Mouse (Mus musculus): ENCODE measurements around the gene Abca1. TPM values are rescaled to one million over a fixed set of nuclear protein-coding genes. Genes with fewer than 3 reads are reported as not detected.

The Abca1 gene
- polyA plus RNA-seq, 1 experiment from 2014 or later = 4.4 TPM

GRCm38 (mm10) chr4:53124837-53125490 lies 34.7 kb downstream of the Abca1 start:
- no peak overlapping the region for H3K9ac ChIP-seq (ENCODE audit: low read length)
- H3K27me3 ChIP-seq (replicated peaks; ENCODE audit: control insufficient read depth, insufficient read depth, low read length) = no peaks in the 10 kb centered on the region
- 79% methylated on average over 10 of the region's 10 CpGs for WGBS
- peaks cover 4% of the 10 kb centered on the region; the same call in 1 of the 2 replicates for H3K36me3 ChIP-seq (ENCODE audit: control insufficient read depth, insufficient read depth, low read length)
- no peak overlapping the region for H3K4me2 ChIP-seq (ENCODE audit: low read length)
- no peak for ATAC-seq (replicated peaks; ENCODE audit: low FRiP score, low TSS enrichment, low read depth)
- no peak for DNase-seq (ENCODE audit: low spot score)
- peak overlapping the region; percentile 45; the same call in 1 of the 2 replicates for H3K27ac ChIP-seq (ENCODE audit: low read depth)
- no peaks in the 10 kb centered on the region; the same call in 1 of the 2 replicates for H3K4me1 ChIP-seq (replicated peaks; ENCODE audit: control insufficient read depth, insufficient read depth, low read length)
- H3K9me3 ChIP-seq (ENCODE audit: control insufficient read depth, low read length) = no peaks in the 10 kb centered on the region
- H3K4me3 ChIP-seq (ENCODE audit: low read depth, low read length) = no peak overlapping the region

GRCm38 (mm10) chr4:53122310-53122709 lies 37.4 kb downstream of the Abca1 start:
- Histone ChIP-seq H3K4me2 (ENCODE audit: low read length) (no peak overlapping the region), H3K36me3 (ENCODE audit: control insufficient read depth, insufficient read depth, low read length) (peaks cover 1% of the 10 kb centered on the region; the same call in 1 of the 2 replicates), H3K4me1 (replicated peaks; ENCODE audit: control insufficient read depth, insufficient read depth, low read length) (no peaks in the 10 kb centered on the region; the same call in 1 of the 2 replicates), H3K9me3 (ENCODE audit: control insufficient read depth, low read length) (no peaks in the 10 kb centered on the region), H3K27ac (ENCODE audit: low read depth) (no peak overlapping the region), H3K4me3 (ENCODE audit: low read depth, low read length) (no peak overlapping the region), H3K9ac (ENCODE audit: low read length) (no peak overlapping the region), H3K27me3 (replicated peaks; ENCODE audit: control insufficient read depth, insufficient read depth, low read length) (no peaks in the 10 kb centered on the region)
- no peak for DNase-seq (ENCODE audit: low spot score)
- no peak for ATAC-seq (replicated peaks; ENCODE audit: low FRiP score, low TSS enrichment, low read depth)
- 67% methylated on average over 3 of the region's 3 CpGs for WGBS

- no peak overlapping the region for H3K4me2 ChIP-seq (ENCODE audit: low read length)
- H3K9ac ChIP-seq (ENCODE audit: low read length) = no peak overlapping the region
- WGBS = 65% methylated on average over 7 of the region's 7 CpGs
- no peak overlapping the region for H3K4me3 ChIP-seq (ENCODE audit: low read depth, low read length)
- no peaks in the 10 kb centered on the region; the same call in 1 of the 2 replicates for H3K4me1 ChIP-seq (replicated peaks; ENCODE audit: control insufficient read depth, insufficient read depth, low read length)
- H3K27me3 ChIP-seq (replicated peaks; ENCODE audit: control insufficient read depth, insufficient read depth, low read length) = no peaks in the 10 kb centered on the region
- H3K36me3 ChIP-seq (ENCODE audit: control insufficient read depth, insufficient read depth, low read length) = no peaks in the 10 kb centered on the region
- H3K27ac ChIP-seq (ENCODE audit: low read depth) = no peak overlapping the region
- no peak for ATAC-seq (replicated peaks; ENCODE audit: low FRiP score, low TSS enrichment, low read depth)
- H3K9me3 ChIP-seq (ENCODE audit: control insufficient read depth, low read length) = no peaks in the 10 kb centered on the region
- DNase-seq (ENCODE audit: low spot score) = no peak
These were observed 38.0 kb downstream of the Abca1 start for GRCm38 (mm10) chr4:53121516-53122227.

DNA sequence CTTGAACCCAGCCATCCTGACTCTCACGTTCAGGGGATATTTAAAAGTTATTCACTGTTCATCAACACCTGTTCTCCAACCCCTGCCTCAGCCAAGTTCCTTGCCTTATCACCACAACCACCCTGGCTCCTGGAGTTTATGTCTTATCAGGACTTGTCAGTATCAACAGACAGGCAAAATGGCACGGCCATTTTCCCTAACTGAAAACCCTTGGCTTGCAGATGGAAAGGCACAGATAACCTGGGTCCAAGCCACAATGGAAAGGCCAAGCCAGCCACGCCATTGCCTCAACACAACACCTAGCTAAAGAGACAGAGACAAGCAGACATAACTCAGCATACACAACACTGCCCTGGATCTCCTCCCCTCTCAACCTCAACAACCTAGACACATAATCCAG lies 38.6 kb downstream of the Abca1 start:
- Histone ChIP-seq H3K4me3 (ENCODE audit: low read depth, low read length) (no peak overlapping the region), H3K4me1 (replicated peaks; ENCODE audit: control insufficient read depth, insufficient read depth, low read length) (no peaks in the 10 kb centered on the region; the same call in 1 of the 2 replicates), H3K9ac (ENCODE audit: low read length) (no peak overlapping the region), H3K36me3 (ENCODE audit: control insufficient read depth, insufficient read depth, low read length) (no peaks in the 10 kb centered on the region), H3K27me3 (replicated peaks; ENCODE audit: control insufficient read depth, insufficient read depth, low read length) (no peaks in the 10 kb centered on the region), H3K27ac (ENCODE audit: low read depth) (no peak overlapping the region), H3K9me3 (ENCODE audit: control insufficient read depth, low read length) (no peaks in the 10 kb centered on the region), H3K4me2 (ENCODE audit: low read length) (no peak overlapping the region)
- ATAC-seq (replicated peaks; ENCODE audit: low FRiP score, low TSS enrichment, low read depth) (no peak), DNase-seq (ENCODE audit: low spot score) (no peak)
- WGBS = 78% methylated on average over 3 of the region's 3 CpGs

- H3K27ac ChIP-seq (ENCODE audit: low read depth) = no peak overlapping the region
- DNase-seq (ENCODE audit: low spot score) (no peak), ATAC-seq (replicated peaks; ENCODE audit: low FRiP score, low TSS enrichment, low read depth) (no peak)
- no peak overlapping the region for H3K9ac ChIP-seq (ENCODE audit: low read length)
- H3K36me3 ChIP-seq (ENCODE audit: control insufficient read depth, insufficient read depth, low read length) = no peaks in the 10 kb centered on the region
- H3K4me2 ChIP-seq (ENCODE audit: low read length) = no peak overlapping the region
- H3K27me3 ChIP-seq (replicated peaks; ENCODE audit: control insufficient read depth, insufficient read depth, low read length) = no peaks in the 10 kb centered on the region
- no peaks in the 10 kb centered on the region; the same call in 1 of the 2 replicates for H3K4me1 ChIP-seq (replicated peaks; ENCODE audit: control insufficient read depth, insufficient read depth, low read length)
- WGBS = 83% methylated on average over 10 of the region's 10 CpGs
- H3K9me3 ChIP-seq (ENCODE audit: control insufficient read depth, low read length) = no peaks in the 10 kb centered on the region
- no peak overlapping the region for H3K4me3 ChIP-seq (ENCODE audit: low read depth, low read length)
These were observed 39.5 kb downstream of the Abca1 start for GRCm38 (mm10) chr4:53120038-53120685.

DNA sequence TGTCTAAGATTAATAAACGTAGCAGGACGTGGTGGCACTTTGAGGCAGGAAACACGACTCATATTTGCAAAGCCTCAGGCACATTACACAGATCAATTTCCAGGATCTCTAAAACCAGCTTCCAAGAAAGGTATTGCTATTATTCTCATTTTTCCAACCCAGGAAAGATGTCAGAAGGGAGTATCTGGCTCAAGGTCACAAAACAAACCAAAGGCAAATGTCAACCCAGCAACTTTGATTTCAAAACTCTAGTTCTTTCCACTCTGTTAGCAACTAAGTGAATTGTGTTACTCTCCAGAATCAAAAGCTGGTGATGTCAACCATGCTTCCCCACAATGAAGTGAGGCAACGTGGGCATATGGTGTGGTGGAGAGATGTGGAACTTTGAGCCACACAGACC lies 41.1 kb downstream of the Abca1 start:
- ATAC-seq (replicated peaks; ENCODE audit: low FRiP score, low TSS enrichment, low read depth) (no peak), DNase-seq (ENCODE audit: low spot score) (no peak)
- H3K36me3 ChIP-seq (ENCODE audit: control insufficient read depth, insufficient read depth, low read length) = no peaks in the 10 kb centered on the region
- 64% methylated on average over 4 of the region's 4 CpGs for WGBS
- H3K27ac ChIP-seq (ENCODE audit: low read depth) = no peak overlapping the region
- no peaks in the 10 kb centered on the region for H3K9me3 ChIP-seq (ENCODE audit: control insufficient read depth, low read length)
- H3K4me3 ChIP-seq (ENCODE audit: low read depth, low read length) = no peak overlapping the region
- no peak overlapping the region for H3K9ac ChIP-seq (ENCODE audit: low read length)
- no peak overlapping the region for H3K4me2 ChIP-seq (ENCODE audit: low read length)
- no peaks in the 10 kb centered on the region for H3K27me3 ChIP-seq (replicated peaks; ENCODE audit: control insufficient read depth, insufficient read depth, low read length)
- H3K4me1 ChIP-seq (replicated peaks; ENCODE audit: control insufficient read depth, insufficient read depth, low read length) = no peaks in the 10 kb centered on the region; the same call in 1 of the 2 replicates

GRCm38 (mm10) chr4:53117610-53118009 lies 42.1 kb downstream of the Abca1 start:
- H3K27ac ChIP-seq (ENCODE audit: low read depth) = no peak overlapping the region

GRCm38 (mm10) chr4:53117076-53117475 lies 42.6 kb downstream of the Abca1 start:
- ATAC-seq (replicated peaks; ENCODE audit: low FRiP score, low TSS enrichment, low read depth) = no peak
- H3K36me3 ChIP-seq (ENCODE audit: control insufficient read depth, insufficient read depth, low read length) = no peaks in the 10 kb centered on the region
- no peak overlapping the region for H3K27ac ChIP-seq (ENCODE audit: low read depth)
- H3K9ac ChIP-seq (ENCODE audit: low read length) = no peak overlapping the region
- H3K9me3 ChIP-seq (ENCODE audit: control insufficient read depth, low read length) = no peaks in the 10 kb centered on the region
- no peak overlapping the region for H3K4me3 ChIP-seq (ENCODE audit: low read depth, low read length)
- DNase-seq (ENCODE audit: low spot score) = no peak
- 62% methylated on average over 5 of the region's 5 CpGs for WGBS
- H3K4me1 ChIP-seq (replicated peaks; ENCODE audit: control insufficient read depth, insufficient read depth, low read length) = no peaks in the 10 kb centered on the region; the same call in 1 of the 2 replicates
- no peak overlapping the region for H3K4me2 ChIP-seq (ENCODE audit: low read length)
- no peaks in the 10 kb centered on the region for H3K27me3 ChIP-seq (replicated peaks; ENCODE audit: control insufficient read depth, insufficient read depth, low read length)

More at GRCm38 (mm10) chr4:53117610-53118009, 42.1 kb downstream of the Abca1 start:
- Histone ChIP-seq H3K36me3 (ENCODE audit: control insufficient read depth, insufficient read depth, low read length) (no peaks in the 10 kb centered on the region), H3K4me1 (replicated peaks; ENCODE audit: control insufficient read depth, insufficient read depth, low read length) (no peaks in the 10 kb centered on the region; the same call in 1 of the 2 replicates), H3K27me3 (replicated peaks; ENCODE audit: control insufficient read depth, insufficient read depth, low read length) (no peaks in the 10 kb centered on the region), H3K9me3 (ENCODE audit: control insufficient read depth, low read length) (no peaks in the 10 kb centered on the region), H3K9ac (ENCODE audit: low read length) (no peak overlapping the region), H3K4me3 (ENCODE audit: low read depth, low read length) (no peak overlapping the region), H3K4me2 (ENCODE audit: low read length) (no peak overlapping the region)
- no peak for DNase-seq (ENCODE audit: low spot score)
- no peak for ATAC-seq (replicated peaks; ENCODE audit: low FRiP score, low TSS enrichment, low read depth)
